Mouse (Mus musculus): ENCODE measurements at regions not wholly inside any gene's neighbourhood (a gene's known extent, or its start where the extent isn't known, plus 50 kb on each side); places are given as distances from the start of the nearest gene placed in this dataset.

DNA sequence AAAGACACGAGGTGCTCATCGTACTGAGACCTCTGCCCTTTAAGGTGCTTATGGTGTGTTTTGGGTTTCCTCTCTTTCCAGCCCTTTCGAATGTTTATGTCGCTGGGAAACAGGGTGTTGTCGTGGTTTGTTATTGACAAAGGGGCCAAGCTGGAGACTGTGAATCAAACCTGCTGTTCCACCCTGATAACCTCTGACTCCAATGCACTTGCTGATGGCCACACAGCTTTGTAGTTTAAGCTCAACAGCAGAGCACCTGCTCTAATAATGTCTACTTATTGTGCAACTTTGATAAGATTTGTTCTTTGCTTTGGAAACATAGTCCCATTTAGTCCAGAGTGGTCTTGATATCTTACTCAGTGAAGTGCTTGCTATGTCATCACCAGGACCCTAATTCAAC lies 65.5 kb upstream of the Arid1b start:
- TF ChIP-seq CTCF (IDR thresholded peaks at IDR 0.05; ENCODE audit: insufficient read depth, low read length) (no peak), POLR2A (IDR thresholded peaks at IDR 0.05; ENCODE audit: borderline replicate concordance, extremely low read depth, low read depth, low read length) (no peak)
